Mouse (Mus musculus) heart, adult 9 months (tissue): ENCODE data around the gene Trmt1.
"Not testable (repeated sequence)": the region's sequence is repeated elsewhere in the genome, so short reads cannot be mapped to it uniquely, and the experiment has no call there.

Experiments used
- DNase-seq, 2 experiments: peaks; one replicate each; pipeline ENCODE4 v3.0.0; 2022; ENCODE audit warnings: low spot score in 2 of 2

Gene Trmt1

DNA sequence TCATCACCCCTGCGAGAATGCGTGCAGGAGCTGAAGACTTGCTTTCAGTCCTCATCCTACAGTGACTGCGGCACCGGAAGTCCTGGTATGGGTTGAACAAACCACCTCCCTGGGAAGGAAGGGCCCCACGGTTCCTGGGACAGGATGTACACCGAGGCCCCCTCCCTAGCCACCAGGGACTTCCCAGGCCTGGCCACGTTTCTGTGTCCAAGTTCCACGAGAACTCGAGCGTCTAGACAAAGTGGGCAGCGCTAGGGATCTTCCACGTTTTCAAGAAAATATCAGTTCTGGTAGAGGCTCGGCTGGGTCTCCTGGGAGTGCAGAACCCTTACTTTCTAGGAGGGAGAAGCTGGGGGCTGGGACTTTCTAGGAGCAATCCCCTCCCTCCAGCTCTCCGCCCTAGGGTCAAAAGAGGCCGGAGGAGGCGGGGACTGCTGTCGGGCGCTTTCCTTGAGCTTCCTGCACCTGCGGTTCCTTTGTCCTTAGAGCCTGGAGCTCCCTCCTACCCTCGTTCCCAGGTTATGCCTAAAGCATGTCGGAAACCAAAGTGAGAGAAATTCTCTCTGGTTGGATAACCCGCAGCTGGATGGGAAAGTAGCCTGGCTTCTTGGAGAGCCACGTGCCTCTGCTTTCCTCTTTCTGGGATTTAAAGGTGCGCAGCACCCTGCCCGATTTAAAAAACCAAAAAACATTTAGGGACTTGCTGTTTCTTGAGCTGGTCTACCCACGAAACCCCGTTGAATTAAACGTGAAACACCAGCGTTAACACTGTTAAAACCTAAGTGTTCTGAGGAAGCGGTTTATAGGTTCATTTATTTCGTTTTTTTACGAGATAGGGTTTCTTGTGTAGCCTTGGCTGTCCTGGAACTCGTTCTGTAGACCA lies 25.9 kb upstream of the Trmt1 start:
- DNase-seq: peak; percentile 82 to 90

DNA sequence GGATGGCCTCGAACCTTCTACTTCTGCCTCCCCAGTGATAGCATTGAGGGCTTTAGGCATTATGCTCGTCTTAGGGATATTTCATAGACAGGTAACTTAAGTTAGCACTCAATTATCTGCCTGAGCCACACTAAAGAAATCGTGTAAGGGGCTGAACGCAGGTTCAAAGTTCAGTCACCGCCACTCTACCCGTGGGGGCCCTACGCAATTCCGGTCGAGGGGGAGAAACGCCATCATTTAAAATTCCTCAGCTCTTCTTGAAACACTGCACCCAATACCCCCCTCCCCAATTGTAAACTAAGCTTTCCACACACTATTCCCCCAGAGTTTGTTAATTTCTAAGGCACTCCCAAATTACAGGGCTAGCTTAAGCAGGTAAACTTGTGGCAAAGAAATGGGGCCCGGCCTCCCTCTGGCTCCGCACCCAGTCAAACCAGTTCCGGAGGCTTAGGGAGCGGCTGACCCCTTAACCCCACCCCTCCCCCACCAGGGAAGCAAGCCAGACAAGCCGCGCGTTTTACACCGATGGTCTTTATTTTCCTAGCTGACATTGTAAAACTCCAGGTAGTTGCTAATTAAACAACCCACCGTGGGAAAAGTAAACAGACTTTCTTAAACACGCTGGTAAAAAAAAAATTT lies 25.2 kb upstream of the Trmt1 start:
- DNase-seq: peak; percentile 53 to 55

GRCm38 (mm10) chr8:84661458-84661871 lies 24.6 kb upstream of the Trmt1 start:
- peak; percentile 94 to 96 for DNase-seq

DNA sequence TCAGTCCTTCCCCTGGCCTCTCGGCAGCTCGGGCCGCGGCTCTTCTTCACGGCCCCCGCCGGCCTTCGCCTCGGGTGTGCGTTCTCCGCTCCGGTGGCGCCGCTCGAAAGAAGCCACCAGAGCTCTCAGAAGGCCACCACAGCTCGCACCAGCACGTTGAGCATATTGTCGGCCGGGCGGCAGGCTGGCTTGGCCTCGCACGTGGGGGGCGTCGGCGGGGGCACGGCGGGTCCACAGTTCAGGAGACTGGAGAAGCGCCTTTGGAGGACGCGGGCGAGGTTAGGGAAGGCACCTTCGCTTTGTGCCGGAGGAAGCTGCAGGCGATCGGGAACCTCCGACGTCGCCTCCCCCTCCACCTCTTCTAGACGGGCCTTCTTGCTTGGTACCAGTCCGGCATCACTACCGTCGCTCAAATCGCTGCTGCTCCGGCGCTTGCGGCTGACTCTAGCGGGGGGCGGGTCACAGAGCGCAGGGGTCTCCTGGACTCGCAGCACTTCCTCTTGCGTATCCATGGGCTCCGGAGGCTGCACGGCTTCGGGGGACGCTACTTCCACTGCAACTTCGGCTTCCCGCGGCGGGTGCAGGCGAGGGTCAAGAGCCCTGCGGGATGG lies 24.0 kb upstream of the Trmt1 start:
- no peak for DNase-seq

- DNase-seq: peak; percentile 97 to 98
Observed at GRCm38 (mm10) chr8:84662581-84663065, 23.5 kb upstream of the Trmt1 start, which contains the start of gene Ier2. TSS of gene Ier2 (minus strand) at chr8:84662852.

GRCm38 (mm10) chr8:84663483-84664327 lies 22.4 kb upstream of the Trmt1 start:
- DNase-seq: peak; percentile 98 to 99

DNA sequence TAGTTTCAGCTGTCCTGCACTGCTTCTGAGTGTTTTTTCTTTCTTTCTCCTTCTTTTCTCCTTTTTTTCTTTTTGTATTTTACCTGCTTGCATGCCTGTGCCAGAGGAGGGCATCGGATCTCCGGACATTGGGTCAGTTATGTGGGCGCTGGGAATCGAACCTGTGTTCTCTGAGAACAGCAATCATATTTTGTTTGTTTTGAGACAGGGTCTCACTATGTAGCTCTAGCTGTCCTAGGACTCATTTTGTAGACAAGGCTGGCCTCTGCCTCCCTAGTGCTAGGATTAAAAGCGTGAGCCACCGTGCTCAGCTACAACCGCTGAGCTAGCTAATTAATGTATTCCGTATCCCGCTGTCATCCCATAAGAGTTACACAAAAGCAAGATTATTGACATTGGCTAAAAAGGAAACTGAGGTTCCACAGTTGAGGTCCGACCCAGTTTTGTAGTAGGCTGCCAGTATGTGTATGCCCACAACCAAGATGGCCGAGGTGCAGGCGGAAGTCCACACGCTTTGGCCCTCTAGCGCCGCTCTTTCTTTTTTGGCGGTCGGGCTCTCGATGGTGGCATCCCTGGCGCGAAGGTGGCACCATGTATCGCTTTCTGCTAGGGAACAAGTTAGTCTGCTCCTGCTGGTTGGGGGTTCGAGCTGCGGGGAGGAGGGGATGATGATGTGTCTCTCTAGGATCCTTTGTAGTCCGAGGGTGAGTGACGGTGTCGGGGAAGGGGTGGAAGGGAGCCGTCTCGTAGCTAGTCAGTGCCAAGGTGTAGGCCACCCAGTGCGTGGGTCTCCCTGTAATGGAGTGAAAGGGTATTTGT lies 21.3 kb upstream of the Trmt1 start:
- peak; percentile 82 to 83 for DNase-seq

DNA sequence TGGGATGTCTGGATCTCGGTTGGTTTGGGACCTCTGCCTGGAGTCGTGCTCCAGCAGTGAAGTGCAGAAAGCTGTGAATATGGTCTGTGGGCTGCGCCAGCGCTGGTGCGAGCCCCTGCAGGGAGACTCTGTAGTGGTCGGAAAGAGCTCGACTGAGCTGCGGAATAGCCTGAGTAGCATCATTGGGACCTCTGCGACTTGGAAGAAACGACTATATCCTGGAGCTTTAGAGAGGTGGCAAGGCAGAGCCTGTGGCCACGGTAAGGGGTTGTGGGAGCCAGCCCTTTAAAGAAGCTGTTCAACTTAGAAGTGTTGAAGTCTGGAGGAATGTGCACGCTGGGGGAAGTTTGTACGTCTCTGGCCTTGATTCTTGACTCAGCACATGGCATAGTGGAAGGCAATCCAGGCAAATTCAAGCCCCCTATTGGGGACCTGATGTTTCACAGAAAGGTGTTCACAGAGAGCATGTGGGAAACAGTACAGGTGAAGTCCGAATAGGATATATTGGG lies 20.7 kb upstream of the Trmt1 start:
- DNase-seq: no peak

DNA sequence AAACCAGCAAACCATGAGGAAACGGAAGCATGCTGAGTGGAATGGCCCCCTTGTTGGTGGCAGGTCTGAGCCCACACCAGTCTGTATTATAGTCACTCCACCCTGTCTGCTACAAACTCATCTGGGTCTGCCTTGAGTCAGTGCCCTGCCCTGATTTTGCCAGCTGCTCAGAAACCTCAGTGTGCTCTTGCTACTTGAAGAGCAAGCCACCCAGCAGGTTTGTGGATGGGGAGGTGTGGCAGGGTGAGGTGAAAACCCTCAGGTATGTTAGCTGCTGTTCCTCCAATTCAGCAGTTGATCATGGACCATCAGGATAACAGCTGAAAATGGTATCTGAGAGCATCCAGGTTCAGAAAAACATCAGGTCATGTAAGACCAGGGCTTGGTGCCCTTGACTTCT lies 18.0 kb upstream of the Trmt1 start:
- no peak for DNase-seq

GRCm38 (mm10) chr8:84668731-84669485 lies 17.2 kb upstream of the Trmt1 start:
- no peak for DNase-seq

DNA sequence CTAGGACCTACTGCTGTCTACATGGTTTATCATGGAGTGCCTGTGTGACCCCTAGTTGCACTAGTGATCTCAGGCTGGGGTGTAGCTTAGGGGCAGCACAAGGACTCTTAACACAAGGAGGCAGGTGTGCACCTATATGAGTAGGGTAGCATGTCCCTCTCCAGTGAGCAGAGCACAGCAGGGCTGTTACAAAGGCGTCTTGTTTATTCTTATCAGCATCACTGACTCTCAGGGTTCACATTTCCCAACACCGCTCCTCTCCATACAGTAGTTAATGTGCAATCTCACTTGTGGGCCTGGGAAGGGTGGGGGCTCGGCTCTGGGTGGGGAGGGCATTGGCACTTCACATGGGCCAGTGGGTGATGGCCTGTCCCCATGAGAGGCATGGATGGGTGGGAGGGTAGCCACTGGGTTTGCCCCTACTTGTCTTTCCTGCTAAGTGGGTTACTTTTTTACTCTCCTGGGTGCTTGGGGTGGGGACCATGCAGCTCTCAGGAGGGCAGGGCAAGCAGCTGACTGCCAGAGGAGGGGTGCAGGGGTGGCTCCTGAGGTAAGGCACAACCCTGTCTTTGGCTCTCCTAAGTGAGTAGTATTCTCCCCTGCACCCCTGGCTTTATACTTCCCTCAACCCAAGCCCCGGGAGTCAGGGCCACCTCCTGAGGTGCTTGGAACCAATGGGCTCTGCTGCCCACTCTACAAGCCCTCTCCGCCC lies 15.7 kb upstream of the Trmt1 start:
- DNase-seq: not testable (repeated sequence)

DNA sequence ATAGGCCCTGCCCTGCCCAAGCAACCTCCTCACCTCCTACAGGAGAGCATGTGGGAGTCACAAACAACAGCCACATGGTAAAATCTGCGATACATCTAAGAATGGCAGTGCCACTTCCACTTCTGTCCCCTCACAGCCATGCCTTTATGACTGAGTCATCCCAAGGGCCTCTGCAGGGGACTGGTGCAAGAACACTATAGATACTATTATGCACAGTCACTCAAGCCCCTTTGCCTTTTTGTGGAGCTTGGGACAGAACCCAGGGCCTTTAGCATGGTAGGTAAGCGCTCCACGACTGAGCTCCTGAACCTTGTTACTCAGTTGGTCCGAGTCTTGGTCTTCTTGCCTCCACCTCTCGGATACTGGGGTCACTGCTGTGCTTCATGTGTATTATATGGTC lies 8.8 kb upstream of the Trmt1 start:
- no peak for DNase-seq

GRCm38 (mm10) chr8:84681476-84681875 lies 4.6 kb upstream of the Trmt1 start:
- DNase-seq: no peak

- no peak for DNase-seq
Observed at GRCm38 (mm10) chr8:84682257-84682656, 3.9 kb upstream of the Trmt1 start.

DNA sequence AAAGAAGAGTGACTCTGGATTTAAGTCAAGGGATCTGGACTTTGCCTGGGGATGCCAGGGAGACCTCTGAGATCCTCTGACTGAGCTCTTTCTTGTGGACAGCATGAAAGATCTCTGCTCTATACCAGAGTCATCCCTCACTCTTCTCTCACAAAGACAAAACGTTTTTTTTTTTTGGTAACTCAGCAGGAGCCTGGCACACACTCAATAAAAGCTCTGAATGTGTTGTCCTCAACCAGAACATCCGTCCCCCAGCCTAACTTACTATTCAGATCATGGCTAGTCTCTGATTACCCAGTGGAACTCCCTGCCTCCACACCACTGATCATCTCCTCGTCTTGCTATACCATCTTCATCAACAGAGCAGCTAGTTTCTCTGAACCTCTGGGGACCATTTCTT lies 1.6 kb upstream of the Trmt1 start:
- DNase-seq: no peak

- no peak for DNase-seq
Observed at GRCm38 (mm10) chr8:84687003-84687704, 1.0 kb downstream of the Trmt1 start.

DNA sequence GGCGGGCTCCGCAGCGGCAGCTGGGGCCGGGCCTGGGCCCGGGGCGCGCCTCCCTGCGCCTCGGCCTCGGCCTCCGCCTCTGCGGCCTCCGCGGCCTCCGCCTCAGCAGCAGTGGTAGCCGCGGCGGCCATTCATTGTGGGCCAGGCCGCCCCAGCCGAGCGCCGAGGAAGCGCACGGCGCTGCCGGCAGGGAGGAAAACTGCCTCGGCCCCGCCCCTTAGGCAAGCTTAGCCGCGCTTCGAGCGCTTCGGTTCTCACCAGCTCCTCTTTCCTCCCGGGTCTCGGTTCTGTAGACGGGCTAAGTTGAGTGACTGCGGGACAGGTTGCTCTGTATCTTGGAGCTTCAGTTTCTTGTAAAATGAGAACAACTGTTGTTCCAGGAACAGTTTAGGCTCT lies 1.6 kb downstream of the Trmt1 start, which contains the start of gene Nacc1:
TSS of gene Nacc1 (minus strand) at position 158 of the 396 bp plus-strand sequence.
- peak; percentile 84 for DNase-seq
